Mouse (Mus musculus) right cerebral cortex, postnatal 10 days (tissue): ENCODE results near the gene Arglu1.

Experiments
- DNase-seq, 2 experiments: peaks; one replicate each; pipeline ENCODE4 v3.0.0; 2021; ENCODE audit warnings: low spot score in 2 of 2

Gene Arglu1

GRCm38 (mm10) chr8:8621236-8621917 is 68.9 kb downstream of the Arglu1 start:
- peak; percentile 69 to 80 for DNase-seq

- DNase-seq, result peak; percentile 57 to 69
Measured at GRCm38 (mm10) chr8:8620536-8620935, 69.8 kb downstream of the Arglu1 start.

- DNase-seq, result peak; percentile 40 to 41
Measured at GRCm38 (mm10) chr8:8619221-8620194, 70.8 kb downstream of the Arglu1 start.
